Mouse (Mus musculus) R1 (cell line): Measurements from ENCODE around the gene Actl6b.

Experiments
- DNase-seq: peaks from one replicate; pipeline ENCODE4 v3.0.0-alpha.2; 2018; ENCODE audit warnings: low read depth, low spot score

The Actl6b gene

GRCm38 (mm10) chr5:137562965-137563364, 9.6 kb downstream of the Actl6b start:
- peak; percentile 50 for DNase-seq

- DNase-seq: no peak
Measured at GRCm38 (mm10) chr5:137565744-137566143, 12.4 kb downstream of the Actl6b start.

- no peak for DNase-seq
Measured at GRCm38 (mm10) chr5:137566416-137566815, 13.1 kb downstream of the Actl6b start.

GRCm38 (mm10) chr5:137568223-137568798, 15.0 kb downstream of the Actl6b start:
- peak; percentile 58 for DNase-seq

- DNase-seq: peak; percentile 50
Measured at GRCm38 (mm10) chr5:137569031-137569430, 15.7 kb downstream of the Actl6b start.

- peak; percentile 85 for DNase-seq
Measured at GRCm38 (mm10) chr5:137569665-137570064, 16.3 kb downstream of the Actl6b start, which contains the start of gene Tfr2. Gene Tfr2, plus strand, starts transcription at chr5:137569840.

- DNase-seq: no peak
Measured at GRCm38 (mm10) chr5:137570181-137570580, 16.9 kb downstream of the Actl6b start.

GRCm38 (mm10) chr5:137570691-137571586, 17.6 kb downstream of the Actl6b start:
- no peak for DNase-seq

GRCm38 (mm10) chr5:137574470-137574901, 21.2 kb downstream of the Actl6b start:
- DNase-seq: no peak

- no peak for DNase-seq
Measured at GRCm38 (mm10) chr5:137580246-137580645, 26.9 kb downstream of the Actl6b start.

GRCm38 (mm10) chr5:137582702-137583101, 29.4 kb downstream of the Actl6b start:
- peak; percentile 49 for DNase-seq

- DNase-seq: peak; percentile 46
Measured at GRCm38 (mm10) chr5:137583670-137584169, 30.4 kb downstream of the Actl6b start.

GRCm38 (mm10) chr5:137584976-137585375, 31.7 kb downstream of the Actl6b start:
- DNase-seq: peak; percentile 92

GRCm38 (mm10) chr5:137590507-137590906, 37.2 kb downstream of the Actl6b start:
- no peak for DNase-seq

- DNase-seq: no peak
Measured at GRCm38 (mm10) chr5:137595921-137596320, 42.6 kb downstream of the Actl6b start.

GRCm38 (mm10) chr5:137596601-137597261, 43.4 kb downstream of the Actl6b start:
- DNase-seq: peak; percentile 80

- peak; percentile 56 for DNase-seq
Measured at GRCm38 (mm10) chr5:137597625-137598024, 44.3 kb downstream of the Actl6b start.

- no peak for DNase-seq
Measured at GRCm38 (mm10) chr5:137598100-137598826, 44.9 kb downstream of the Actl6b start.

GRCm38 (mm10) chr5:137599600-137599999, 46.3 kb downstream of the Actl6b start:
- DNase-seq: no peak

- no peak for DNase-seq
Measured at GRCm38 (mm10) chr5:137600281-137600618, 46.9 kb downstream of the Actl6b start.

GRCm38 (mm10) chr5:137600619-137601364, 47.5 kb downstream of the Actl6b start, which contains the start of gene Mospd3:
Gene Mospd3, minus strand, starts transcription at chr5:137601058.
- peak; percentile 100 for DNase-seq
